Mouse (Mus musculus): ENCODE measurements around the gene Vmn1r16. TPM values are rescaled to one million over a fixed set of nuclear protein-coding genes. Genes with fewer than 3 reads are reported as not detected.

The Vmn1r16 gene
- polyA plus RNA-seq, 1 experiment from 2014 or later = not detected

- no peaks in the 10 kb centered on the region for H3K9me3 ChIP-seq (ENCODE audit: control insufficient read depth, low read length)
- no peak overlapping the region for H3K4me2 ChIP-seq (ENCODE audit: low read length)
- no peaks in the 10 kb centered on the region for H3K36me3 ChIP-seq (ENCODE audit: control insufficient read depth, insufficient read depth, low read length)
- no peak overlapping the region for H3K27ac ChIP-seq (replicated peaks in 1 of 2; ENCODE audit: control insufficient read depth in 1 of 2, insufficient read depth in 1 of 2, low read depth in 2 of 2, low read length in 2 of 2)
- no peaks in the 10 kb centered on the region for H3K27me3 ChIP-seq (ENCODE audit: control insufficient read depth, insufficient read depth, low read length)
- H3K9ac ChIP-seq (ENCODE audit: low read length) = no peak overlapping the region
- no peak overlapping the region for H3K4me3 ChIP-seq (ENCODE audit: control insufficient read depth in 1 of 2, insufficient read depth in 1 of 2, low read depth in 1 of 2, low read length in 2 of 2)
- WGBS = 53% methylated on average over 3 of the region's 3 CpGs
- no peak for ATAC-seq (ENCODE audit: insufficient number of reproducible peaks, insufficient read depth, low FRiP score, low read depth)
- H3K4me1 ChIP-seq (ENCODE audit: control insufficient read depth in 2 of 2, insufficient read depth in 2 of 2, low read length in 2 of 2) = no peaks in the 10 kb centered on the region
These were observed 57.4 kb downstream of the Vmn1r16 start for GRCm38 (mm10) chr6:57271881-57272280.

Other genes with a start within 250 kb of the Vmn1r16 start
- not detected in 2 replicates for gene Vmn1r10, start 220.0 kb downstream of the Vmn1r16 start, polyA plus RNA-seq (2014; fragmentation: Nextera tagmentation; extraction: Ambion mirVana)
- gene Vmn1r11, start 196.0 kb downstream of the Vmn1r16 start, polyA plus RNA-seq (2014; fragmentation: Nextera tagmentation; extraction: Ambion mirVana) = not detected in 2 replicates
- not detected in 2 replicates for gene Vmn1r12, start 172.6 kb downstream of the Vmn1r16 start, polyA plus RNA-seq (2014; fragmentation: Nextera tagmentation; extraction: Ambion mirVana)
- not detected in 2 replicates for gene Vmn1r13, start 126.2 kb downstream of the Vmn1r16 start, polyA plus RNA-seq (2014; fragmentation: Nextera tagmentation; extraction: Ambion mirVana)
- not detected in 2 replicates for gene Vmn1r14, start 97.8 kb downstream of the Vmn1r16 start, polyA plus RNA-seq (2014; fragmentation: Nextera tagmentation; extraction: Ambion mirVana)
- not detected in 2 replicates for gene Vmn1r15, start 71.5 kb downstream of the Vmn1r16 start, polyA plus RNA-seq (2014; fragmentation: Nextera tagmentation; extraction: Ambion mirVana)
- not detected in 2 replicates for gene Vmn1r17, start 34.2 kb upstream of the Vmn1r16 start, polyA plus RNA-seq (2014; fragmentation: Nextera tagmentation; extraction: Ambion mirVana)
- not detected in 2 replicates for gene Vmn1r18, start 66.3 kb upstream of the Vmn1r16 start, polyA plus RNA-seq (2014; fragmentation: Nextera tagmentation; extraction: Ambion mirVana)
- gene Vmn1r19, start 74.3 kb upstream of the Vmn1r16 start, polyA plus RNA-seq (2014; fragmentation: Nextera tagmentation; extraction: Ambion mirVana) = not detected in 2 replicates
- gene Vmn1r20, start 99.4 kb upstream of the Vmn1r16 start, polyA plus RNA-seq (2014; fragmentation: Nextera tagmentation; extraction: Ambion mirVana) = not detected in 2 replicates
- 17.1 and 17.2 TPM in 2 replicates for gene Ppm1k, start 206.0 kb upstream of the Vmn1r16 start, polyA plus RNA-seq (2014; fragmentation: Nextera tagmentation; extraction: Ambion mirVana)

Measured in heart, embryonic 14.5 days (tissue).